Mouse (Mus musculus) brain, embryonic 14.5 days (tissue): ENCODE data around the gene Map3k4.

Experiments used
- CTCF ChIP-seq: fragments of 200-500 bp; IDR thresholded peaks from 2 replicates; pipeline ENCODE4 v1.5.1; 2012; ENCODE audit warnings: inconsistent platforms, mild to moderate bottlenecking, moderate library complexity, borderline replicate concordance; ENCODE audit not compliant: insufficient read depth, insufficient read length; ENCODE audit errors: extremely low read depth
- POLR2A ChIP-seq: fragments of 200-500 bp; IDR thresholded peaks from 2 replicates; pipeline ENCODE4 v1.6.1; 2012; ENCODE audit warnings: mild to moderate bottlenecking, inconsistent platforms, borderline replicate concordance; ENCODE audit not compliant: poor library complexity, insufficient read depth, insufficient read length, severe bottlenecking; ENCODE audit errors: extremely low read depth

DNA sequence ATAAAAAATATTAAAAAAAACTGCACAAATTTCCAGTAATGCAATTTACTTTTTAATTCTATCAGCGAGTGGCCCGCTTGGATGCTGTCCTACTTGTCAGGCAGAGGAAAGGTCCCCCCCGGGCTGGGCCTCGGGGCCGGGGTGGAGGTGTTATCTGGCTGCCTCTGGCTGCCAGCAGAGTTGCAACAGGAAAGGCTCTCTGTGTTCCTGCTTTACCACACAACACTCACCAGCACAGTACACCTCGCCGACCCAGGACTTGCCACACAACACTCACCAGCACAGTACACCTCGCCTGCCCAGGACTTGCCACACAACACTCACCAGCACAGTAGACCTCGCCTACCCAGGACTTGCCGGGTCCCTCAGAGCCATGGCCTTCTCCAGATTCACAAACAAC is 38.8 kb downstream of the Map3k4 start:
- TF ChIP-seq POLR2A (no peak), CTCF (no peak)
